Mouse (Mus musculus) heart, embryonic 16.5 days (tissue): ENCODE data around the gene Rrm1. TPM values are rescaled to one million over a fixed set of nuclear protein-coding genes. Genes with fewer than 3 reads are reported as not detected.

Source experiments
- ATAC-seq: fragments of 200-750 bp; cut with Nextera tagmentation; replicated peaks from 2 replicates; pipeline ENCODE4 v1.8.0; 2017; ENCODE audit warnings: moderate number of reproducible peaks; ENCODE audit not compliant: insufficient read depth, low FRiP score; ENCODE audit errors: extremely low read depth
- H3K27ac ChIP-seq: fragments of 300-500 bp; sonication (generic); 2 replicates; pipeline ENCODE4 v1.5.1; 2014; ENCODE audit warnings: mild to moderate bottlenecking, low read length, control low read depth, moderate library complexity
- H3K27me3 ChIP-seq: fragments of 300-500 bp; sonication (generic); 2 replicates; pipeline ENCODE4 v1.6.1; 2014; ENCODE audit warnings: low read length, mixed read lengths; ENCODE audit not compliant: control insufficient read depth, insufficient read depth
- H3K36me3 ChIP-seq: fragments of 300-500 bp; sonication (generic); 2 replicates; pipeline ENCODE4 v1.6.1; 2014; ENCODE audit not compliant: control insufficient read depth, insufficient read depth
- H3K4me1 ChIP-seq: fragments of 300-500 bp; sonication (generic); 2 replicates; pipeline ENCODE4 v1.6.1; 2014; ENCODE audit warnings: low read length, mixed read lengths; ENCODE audit not compliant: control insufficient read depth, insufficient read depth
- H3K4me2 ChIP-seq: fragments of 300-500 bp; sonication (generic); 2 replicates; pipeline ENCODE4 v1.6.1; 2014; ENCODE audit warnings: low read depth, mild to moderate bottlenecking, control low read depth, low read length
- H3K4me3 ChIP-seq: fragments of 300-500 bp; sonication (generic); 2 replicates; pipeline ENCODE4 v1.5.1; 2014; ENCODE audit warnings: mild to moderate bottlenecking, control low read depth, low read length
- H3K9ac ChIP-seq: fragments of 300-500 bp; sonication (generic); 2 replicates; pipeline ENCODE4 v1.6.1; 2014; ENCODE audit warnings: low read length, control low read depth
- H3K9me3 ChIP-seq: fragments of 300-500 bp; sonication (generic); replicated peaks from 2 replicates; pipeline ENCODE4 v1.6.1; 2016; ENCODE audit warnings: low read length; ENCODE audit not compliant: control insufficient read depth
- WGBS: fragments of 180-500 bp; shearing (Covaris S2); extraction: QIAGEN DNeasy Blood & Tissue Kit; methylation state at CpG from one replicate; pipeline ENCODE4 v1.1.7; 2014; 5-methylcytosine and 5-hydroxymethylcytosine counted together
- polyA plus RNA-seq: library from polyadenylated mRNA; unstranded; fragments of >200 nt; fragmentation: Nextera tagmentation; extraction: Ambion mirVana; gene quantifications from 2 replicates; pipeline ENCODE4 v1.2.1, GENCODE M21; 2015

Gene Rrm1
- polyA plus RNA-seq, 1 experiment from 2014 or later: 138 TPM

DNA sequence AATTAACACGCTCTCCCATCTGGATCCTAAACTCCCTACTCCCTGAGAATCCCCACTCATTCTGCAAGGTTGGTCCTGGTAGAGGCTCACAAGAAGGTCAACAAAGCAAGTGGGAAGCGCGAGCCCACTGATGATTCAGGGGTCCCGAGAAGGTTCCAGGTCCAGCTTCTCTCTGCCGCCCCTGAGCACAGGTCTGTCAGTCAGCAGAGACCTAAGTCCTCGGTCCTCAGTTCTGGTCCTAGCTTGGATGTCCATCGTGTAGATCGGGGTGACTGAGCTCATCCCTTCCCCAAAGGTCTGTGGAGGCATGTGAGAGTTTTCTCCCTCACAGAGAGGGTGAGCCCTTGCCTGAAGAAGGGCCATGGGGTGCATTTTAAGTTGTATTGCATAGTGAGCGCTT is 66.6 kb downstream of the Rrm1 start:
- ATAC-seq: no peak
- no peaks in the 10 kb centered on the region for H3K36me3 ChIP-seq
- no peak overlapping the region for H3K4me2 ChIP-seq
- H3K27me3 ChIP-seq: peaks cover 6% of the 10 kb centered on the region
- H3K9ac ChIP-seq: no peak overlapping the region
- H3K9me3 ChIP-seq: no peaks in the 10 kb centered on the region
- no peak overlapping the region for H3K4me3 ChIP-seq
- H3K27ac ChIP-seq: no peak overlapping the region
- H3K4me1 ChIP-seq: no peaks in the 10 kb centered on the region
- 81% methylated on average over 9 of the region's 9 CpGs for WGBS

DNA sequence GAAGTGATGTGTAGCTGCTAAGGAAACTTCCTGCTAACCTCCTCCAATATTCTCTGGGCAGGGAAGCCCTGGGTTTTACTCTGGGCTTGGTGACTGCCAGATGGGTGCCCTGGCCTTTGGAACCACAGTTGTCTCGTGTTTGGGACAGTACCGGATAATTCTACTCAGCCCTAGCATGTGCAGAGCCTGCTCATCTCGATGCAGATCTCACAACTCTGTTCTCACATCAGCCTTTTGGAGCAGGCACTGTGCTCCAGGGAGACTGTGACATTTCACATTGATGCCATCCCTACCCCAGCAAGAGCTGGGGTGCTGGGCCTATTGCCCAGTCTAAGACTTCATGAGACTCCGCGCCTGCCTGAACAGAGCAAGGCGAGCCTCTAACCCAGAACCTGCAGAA is 67.2 kb downstream of the Rrm1 start:
- Histone ChIP-seq H3K4me1 (no peaks in the 10 kb centered on the region), H3K9ac (no peak overlapping the region), H3K27ac (no peak overlapping the region), H3K9me3 (no peaks in the 10 kb centered on the region), H3K27me3 (peaks cover 7% of the 10 kb centered on the region), H3K36me3 (no peaks in the 10 kb centered on the region), H3K4me2 (no peak overlapping the region), H3K4me3 (no peak overlapping the region)
- no peak for ATAC-seq
- 76% methylated on average over 6 of the region's 6 CpGs for WGBS

DNA sequence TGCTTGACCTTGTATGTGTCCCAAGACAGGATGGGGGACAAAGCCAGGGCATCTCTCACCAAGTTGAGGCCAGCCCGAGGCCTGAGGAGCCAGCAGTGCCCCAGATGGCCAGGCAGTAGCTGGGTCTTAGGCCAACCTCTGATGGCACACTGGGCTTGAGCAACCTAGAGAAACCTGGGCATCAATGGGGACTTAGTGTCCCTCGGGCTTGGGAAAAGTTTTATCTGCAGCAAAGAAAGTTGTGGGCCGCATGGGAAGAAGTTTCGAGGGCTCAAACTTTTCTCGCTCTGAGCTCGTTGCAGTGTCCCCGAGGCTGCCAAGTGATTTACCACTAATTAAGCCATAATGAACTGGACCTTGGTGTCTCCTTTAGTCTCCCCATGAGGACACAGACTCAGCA is 68.2 kb downstream of the Rrm1 start:
- WGBS: 87% methylated on average over 7 of the region's 7 CpGs
- Histone ChIP-seq H3K27me3 (peaks cover 14% of the 10 kb centered on the region), H3K36me3 (no peaks in the 10 kb centered on the region), H3K4me1 (no peaks in the 10 kb centered on the region), H3K9me3 (no peaks in the 10 kb centered on the region), H3K4me2 (no peak overlapping the region), H3K9ac (no peak overlapping the region), H3K27ac (no peak overlapping the region), H3K4me3 (no peak overlapping the region)
- ATAC-seq: no peak

DNA sequence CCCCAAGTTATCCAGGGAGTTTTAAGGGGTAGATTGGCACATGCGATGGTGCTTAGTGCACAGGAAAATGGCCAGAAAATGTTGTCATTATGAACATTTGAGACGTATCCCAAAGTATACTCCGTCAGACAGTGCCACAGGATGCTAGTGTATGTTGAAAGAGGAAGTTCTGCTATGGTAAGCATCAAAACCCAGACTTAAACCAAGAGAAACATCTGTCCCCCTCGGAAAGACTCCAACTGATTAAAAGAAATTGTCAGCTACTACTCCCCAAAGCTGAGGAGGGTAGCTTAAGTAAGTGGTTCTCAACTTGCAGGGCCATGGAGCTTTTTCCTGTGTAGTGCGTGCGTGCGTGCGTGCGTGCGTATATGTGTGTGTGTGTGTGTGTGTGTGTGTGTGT is 70.4 kb downstream of the Rrm1 start:
- H3K27ac ChIP-seq: no peak overlapping the region
- no peaks in the 10 kb centered on the region for H3K9me3 ChIP-seq
- ATAC-seq: no peak
- no peak overlapping the region for H3K4me2 ChIP-seq
- H3K36me3 ChIP-seq: no peaks in the 10 kb centered on the region
- no peak overlapping the region for H3K4me3 ChIP-seq
- 88% methylated on average over 10 of the region's 10 CpGs for WGBS
- no peak overlapping the region for H3K9ac ChIP-seq
- peaks cover 17% of the 10 kb centered on the region for H3K27me3 ChIP-seq
- peaks cover 8% of the 10 kb centered on the region for H3K4me1 ChIP-seq

DNA sequence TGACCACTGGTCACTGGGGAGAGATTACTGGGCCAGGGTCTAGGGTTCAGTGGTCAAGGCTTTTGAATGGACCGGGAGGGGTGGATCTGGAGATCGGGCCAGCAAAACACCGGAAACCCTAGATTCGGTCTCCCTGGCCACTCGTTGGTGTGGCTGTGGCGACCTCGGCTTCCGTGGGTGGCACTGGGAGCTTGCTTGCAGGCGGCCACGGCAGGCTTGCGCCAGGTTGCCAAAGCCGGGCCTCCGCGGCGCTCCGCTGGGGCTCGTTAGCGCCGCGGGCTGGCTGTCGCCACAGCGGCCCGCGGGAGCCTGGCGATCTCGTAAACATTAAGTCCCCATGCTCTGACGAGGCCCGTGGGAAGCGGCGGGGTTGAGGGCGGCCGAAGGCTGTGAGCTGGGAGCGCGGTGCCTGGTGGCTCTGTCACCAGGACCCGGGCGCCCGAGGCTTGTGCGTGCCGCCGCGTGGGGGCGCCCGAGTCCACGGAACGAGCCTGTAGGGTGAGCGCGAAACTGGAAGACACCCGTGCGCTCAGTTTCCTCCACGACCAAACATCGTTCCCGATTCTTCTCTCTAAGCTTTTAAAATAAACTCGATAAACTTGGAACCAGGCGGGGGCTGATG is 71.4 kb downstream of the Rrm1 start:
- H3K4me1 ChIP-seq: peaks cover 8% of the 10 kb centered on the region
- no peaks in the 10 kb centered on the region for H3K9me3 ChIP-seq
- no peak overlapping the region for H3K27ac ChIP-seq
- peak overlapping the region; percentile 97 for H3K4me2 ChIP-seq
- ATAC-seq: peak; percentile 88
- under 1% methylated on average over 54 of the region's 54 CpGs for WGBS
- H3K4me3 ChIP-seq: peak overlapping the region; percentile 62
- H3K9ac ChIP-seq: peak overlapping the region; percentile 79
- no peaks in the 10 kb centered on the region for H3K36me3 ChIP-seq
- peaks cover 17% of the 10 kb centered on the region for H3K27me3 ChIP-seq

DNA sequence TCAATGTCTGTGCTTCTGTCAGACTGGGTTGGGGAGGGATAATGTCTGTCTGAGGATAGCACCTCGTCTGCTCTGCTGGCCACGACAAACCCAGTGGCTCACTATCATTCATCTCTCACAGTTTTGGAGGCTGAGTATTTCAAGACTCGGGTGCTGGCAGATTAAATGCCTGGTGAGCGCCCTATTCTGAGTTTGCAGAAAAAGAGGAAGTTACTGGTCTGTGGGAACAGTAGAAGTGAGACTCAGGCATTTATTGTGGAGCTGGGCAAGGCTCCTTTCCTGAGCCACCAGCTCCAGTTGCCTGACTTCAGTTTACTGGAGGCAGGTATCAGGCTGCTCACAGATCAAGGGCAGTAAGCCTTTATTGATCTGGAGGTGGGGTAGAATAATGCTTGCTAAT is 72.6 kb downstream of the Rrm1 start:
- no peaks in the 10 kb centered on the region for H3K9me3 ChIP-seq
- H3K36me3 ChIP-seq: no peaks in the 10 kb centered on the region
- H3K4me2 ChIP-seq: no peak overlapping the region
- H3K9ac ChIP-seq: no peak overlapping the region
- no peak overlapping the region for H3K27ac ChIP-seq
- H3K4me3 ChIP-seq: no peak overlapping the region
- WGBS: 48% methylated on average over 4 of the region's 4 CpGs
- no peak for ATAC-seq
- peaks cover 8% of the 10 kb centered on the region for H3K4me1 ChIP-seq
- H3K27me3 ChIP-seq: peaks cover 17% of the 10 kb centered on the region

DNA sequence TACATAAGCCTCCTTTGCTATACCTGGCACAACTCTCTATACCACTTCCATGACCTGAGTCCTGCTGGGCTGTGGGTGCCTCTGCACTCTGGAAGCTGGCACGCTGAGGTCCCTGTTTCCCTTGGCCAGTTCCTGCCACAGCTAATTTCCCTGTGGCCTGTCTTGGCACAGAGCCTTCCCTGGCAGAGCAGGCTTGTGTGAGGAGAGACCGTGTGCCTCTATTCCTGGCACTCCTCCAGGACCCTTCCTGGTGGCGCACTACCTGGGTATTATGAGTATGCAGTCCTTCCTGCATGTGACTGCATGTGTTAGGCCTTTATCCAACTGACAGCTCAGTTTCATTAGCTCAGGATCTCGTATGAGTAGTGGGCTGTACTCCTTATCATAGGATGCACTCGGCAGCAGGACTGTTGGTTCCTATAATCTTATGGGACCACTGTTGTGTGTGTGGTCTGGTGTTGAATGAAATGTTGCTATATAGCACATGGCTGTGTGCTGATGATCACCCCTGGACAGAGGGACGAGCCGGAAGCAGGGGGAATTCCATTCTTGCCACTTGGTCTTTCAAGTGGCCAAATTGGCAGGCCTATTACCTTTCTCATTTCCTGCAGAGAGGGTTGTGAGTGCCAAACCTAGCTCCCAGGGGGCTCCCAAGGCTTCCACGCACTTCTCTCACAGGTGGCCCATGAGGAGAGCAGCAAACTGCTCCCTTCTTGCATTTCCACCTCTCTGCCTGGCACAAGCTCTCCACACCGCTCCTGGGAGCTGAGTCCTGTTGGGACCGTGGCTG is 75.0 kb downstream of the Rrm1 start:
- Histone ChIP-seq H3K36me3 (no peaks in the 10 kb centered on the region), H3K27ac (no peak overlapping the region), H3K4me2 (no peak overlapping the region), H3K4me3 (no peak overlapping the region), H3K4me1 (peaks cover 8% of the 10 kb centered on the region), H3K27me3 (peaks cover 17% of the 10 kb centered on the region), H3K9ac (no peak overlapping the region), H3K9me3 (no peaks in the 10 kb centered on the region)
- 40% methylated on average over 10 of the region's 10 CpGs for WGBS
- no peak for ATAC-seq

DNA sequence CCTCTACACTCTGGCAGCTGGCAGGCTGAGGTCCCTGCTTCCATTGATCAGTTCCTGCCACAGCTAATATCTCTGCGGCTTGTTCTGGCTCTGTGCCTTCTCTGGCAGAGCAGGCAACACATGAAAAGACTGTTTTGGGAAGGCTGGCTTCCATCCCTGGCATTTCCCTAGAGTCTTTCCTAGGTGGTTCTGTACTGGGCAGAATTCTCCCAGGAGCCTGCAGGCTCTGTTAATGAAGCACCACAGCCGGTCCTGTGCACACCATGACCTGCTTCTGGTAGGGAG is 75.5 kb downstream of the Rrm1 start:
- Histone ChIP-seq H3K4me2 (no peak overlapping the region), H3K36me3 (no peaks in the 10 kb centered on the region), H3K4me3 (no peak overlapping the region), H3K27ac (no peak overlapping the region), H3K4me1 (peaks cover 8% of the 10 kb centered on the region), H3K9me3 (no peaks in the 10 kb centered on the region), H3K9ac (no peak overlapping the region), H3K27me3 (peaks cover 15% of the 10 kb centered on the region)
- WGBS: 67% methylated on average over 2 of the region's 2 CpGs
- ATAC-seq: no peak
